Mouse (Mus musculus): Measurements from ENCODE around the gene Slc30a2. TPM values are rescaled to one million over a fixed set of nuclear protein-coding genes. Genes with fewer than 3 reads are reported as not detected.

Slc30a2 gene
- 25.2 and 83.4 TPM in 2 replicates for polyA plus RNA-seq (2012; rRNA removed; ENCODE audit: low replicate concordance)

DNA sequence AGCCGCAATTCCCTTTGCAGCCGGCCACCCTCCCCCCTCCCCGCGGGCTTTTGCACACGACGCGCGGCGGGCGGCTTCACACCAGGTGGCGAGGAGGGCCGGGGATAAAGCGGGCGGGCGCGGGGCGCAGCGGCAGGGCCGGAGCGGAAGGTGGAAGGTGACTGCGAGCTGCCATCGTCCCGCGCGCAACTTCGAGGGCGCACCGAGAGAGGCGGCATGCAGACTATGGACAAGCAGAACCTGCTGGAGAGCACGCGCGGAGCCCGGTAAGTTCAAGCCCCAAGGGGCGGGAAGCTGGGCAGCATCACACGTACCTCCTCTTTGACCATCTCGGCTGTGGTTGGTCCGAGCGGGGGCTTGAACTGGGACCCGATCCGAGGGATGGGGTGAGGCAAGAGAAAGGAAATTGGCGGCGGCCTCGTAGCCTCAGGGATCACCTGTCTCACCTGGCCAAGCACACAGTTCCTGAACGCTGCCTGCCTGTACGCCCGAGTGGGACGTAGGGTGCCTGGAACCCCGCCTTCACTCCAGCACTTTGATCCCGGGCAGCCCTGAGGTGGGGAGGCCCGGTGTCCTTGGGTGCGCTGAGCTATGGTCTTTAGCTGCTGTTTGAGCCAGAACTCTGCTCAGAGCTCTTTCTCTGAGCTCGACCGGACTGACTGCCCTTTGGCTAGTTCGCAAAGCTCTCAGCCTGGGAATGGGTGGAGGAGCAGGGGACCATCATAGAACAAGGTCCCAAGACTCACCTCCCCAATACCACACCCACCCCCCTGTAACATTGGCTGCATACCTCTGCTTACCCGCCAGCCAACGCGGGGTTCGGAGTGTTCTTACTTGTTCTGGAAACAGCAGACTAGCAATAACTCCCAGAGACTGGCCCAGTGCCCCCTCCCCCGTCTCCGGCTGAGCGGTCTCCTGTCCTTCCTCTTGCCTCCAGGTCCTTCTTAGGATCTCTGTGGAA lies at the start of gene Slc30a2:
TSS of gene Slc30a2 (plus strand) at position 111 of the 961 bp plus-strand sequence.

DNA sequence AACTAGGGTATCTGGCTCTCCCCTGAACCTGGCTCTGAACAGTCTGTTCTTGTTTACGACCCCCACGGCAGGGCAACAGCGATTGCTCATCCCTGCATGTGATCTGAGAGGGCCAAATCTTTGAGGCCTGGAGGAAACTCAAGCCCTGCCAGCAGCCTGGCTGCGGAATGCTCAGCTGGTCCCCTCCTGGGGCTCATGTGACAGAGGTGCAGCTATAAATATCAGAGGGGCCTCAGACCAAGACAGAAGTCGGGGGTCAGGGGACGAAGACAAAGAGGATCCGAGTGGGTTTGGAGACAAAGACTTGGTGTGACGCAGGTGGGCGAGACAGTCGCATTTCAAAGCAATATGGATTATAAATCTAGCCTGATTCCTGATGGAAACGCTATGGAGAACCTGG lies 28.1 kb upstream of the Slc30a2 start, which contains the start of gene Trim63:
TSS of gene Trim63 (plus strand) at position 245 of the 400 bp plus-strand sequence.

DNA sequence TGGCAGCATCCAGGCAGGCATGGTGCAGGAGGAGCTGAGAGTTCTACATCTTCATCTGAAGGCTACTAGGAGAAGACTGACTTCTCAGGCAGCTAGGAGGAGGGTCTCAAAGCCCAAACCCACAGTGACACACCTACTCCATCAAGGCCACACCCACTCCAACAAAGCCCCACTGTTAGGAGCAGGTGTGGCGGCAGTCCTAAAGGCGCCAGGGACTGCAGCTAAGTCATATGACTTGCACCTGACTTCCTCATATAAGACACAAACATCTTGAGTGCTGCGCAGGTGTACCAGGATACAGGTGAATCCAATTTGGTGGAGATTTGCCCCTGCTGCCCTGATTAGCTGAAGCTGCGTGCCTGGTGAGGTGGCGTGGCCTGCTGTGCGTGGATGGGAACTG lies 40.8 kb downstream of the Slc30a2 start, which contains the start of gene Extl1:
TSS of gene Extl1 (minus strand) at position 101 of the 400 bp plus-strand sequence.

DNA sequence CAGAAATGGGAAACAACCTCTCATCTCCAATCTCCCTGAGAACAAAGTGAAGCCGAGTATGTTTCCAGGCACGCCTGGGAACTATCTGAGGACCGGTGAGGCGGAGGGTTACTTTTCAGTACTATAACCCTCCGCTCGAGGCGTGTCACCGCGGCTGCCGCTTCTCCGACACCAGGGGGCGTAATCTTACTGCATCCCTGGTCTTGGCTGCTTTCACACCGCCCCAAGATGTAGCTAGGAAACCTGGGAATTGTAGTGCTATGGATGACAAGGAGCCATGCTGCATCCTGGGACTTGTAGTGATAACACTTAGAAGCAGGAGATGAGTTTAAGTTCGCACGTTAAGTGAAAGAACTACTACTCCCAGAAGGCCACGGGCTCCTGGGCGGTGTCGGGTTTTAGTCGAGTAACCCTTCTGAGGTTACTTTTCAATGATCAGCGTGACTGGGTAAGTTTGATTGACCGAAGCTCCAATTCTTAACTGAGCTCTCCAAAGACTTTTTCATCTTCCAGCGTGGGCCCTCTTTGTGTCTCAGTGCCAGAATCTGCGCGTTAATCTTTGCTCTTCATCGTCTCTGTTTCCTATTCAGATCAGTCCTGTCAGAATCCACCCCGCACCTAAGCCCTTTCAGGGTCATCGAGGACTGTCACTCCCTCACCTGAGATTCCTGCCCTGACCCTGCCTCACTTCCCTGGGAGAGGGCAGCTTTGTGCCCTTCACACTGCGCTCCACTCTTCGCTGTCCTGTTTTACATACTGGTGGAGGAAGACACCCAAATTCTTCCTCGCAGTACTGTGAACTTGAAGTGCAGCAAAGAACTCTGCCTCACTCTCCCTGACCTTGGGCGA lies 53.2 kb downstream of the Slc30a2 start, which contains the start of gene Pafah2:
TSS of gene Pafah2 (plus strand) at position 344 of the 849 bp plus-strand sequence.

Other genes with a start within 250 kb of the Slc30a2 start
- 25.1 and 27.9 TPM in 2 replicates for gene Cd52, start 248.1 kb upstream of the Slc30a2 start, polyA plus RNA-seq (2012; rRNA removed; ENCODE audit: low replicate concordance)
- 3.1 and 8.2 TPM in 2 replicates for gene Ubxn11, start 240.6 kb upstream of the Slc30a2 start, polyA plus RNA-seq (2012; rRNA removed; ENCODE audit: low replicate concordance)
- gene Sh3bgrl3, start 214.4 kb upstream of the Slc30a2 start, polyA plus RNA-seq (2012; rRNA removed; ENCODE audit: low replicate concordance): 516 and 587 TPM in 2 replicates
- gene Cep85, start 156.1 kb upstream of the Slc30a2 start, polyA plus RNA-seq (2012; rRNA removed; ENCODE audit: low replicate concordance): 16.8 and 19.5 TPM in 2 replicates
- not detected in 2 replicates for gene Gm7534, start 140.2 kb upstream of the Slc30a2 start, polyA plus RNA-seq (2012; rRNA removed; ENCODE audit: low replicate concordance)
- 0.39 and 0.69 TPM in 2 replicates for gene Catsper4, start 115.8 kb upstream of the Slc30a2 start, polyA plus RNA-seq (2012; rRNA removed; ENCODE audit: low replicate concordance)
- gene Cnksr1, start 104.8 kb upstream of the Slc30a2 start, polyA plus RNA-seq (2012; rRNA removed; ENCODE audit: low replicate concordance): 19.5 and 29.0 TPM in 2 replicates
- gene E130218I03Rik, start 99.5 kb upstream of the Slc30a2 start, polyA plus RNA-seq (2012; rRNA removed; ENCODE audit: low replicate concordance): not detected in 2 replicates
- gene Zfp593, start 97.6 kb upstream of the Slc30a2 start, polyA plus RNA-seq (2012; rRNA removed; ENCODE audit: low replicate concordance): 7.0 TPM in 2 replicates
- not detected in 2 replicates for gene Gm30191, start 96.2 kb upstream of the Slc30a2 start, polyA plus RNA-seq (2012; rRNA removed; ENCODE audit: low replicate concordance)
- gene Grrp1, start 89.1 kb upstream of the Slc30a2 start, polyA plus RNA-seq (2012; rRNA removed; ENCODE audit: low replicate concordance): 10.0 and 24.9 TPM in 2 replicates
- 1.0 and 1.3 TPM in 2 replicates for gene Pdik1l, start 55.3 kb upstream of the Slc30a2 start, polyA plus RNA-seq (2012; rRNA removed; ENCODE audit: low replicate concordance)
- 0.14 and 0.34 TPM in 2 replicates for gene Trim63, start 28.1 kb upstream of the Slc30a2 start, polyA plus RNA-seq (2012; rRNA removed; ENCODE audit: low replicate concordance)
- gene Extl1, start 40.7 kb downstream of the Slc30a2 start, polyA plus RNA-seq (2012; rRNA removed; ENCODE audit: low replicate concordance): 0.88 and 2.1 TPM in 2 replicates
- 30.2 and 36.9 TPM in 2 replicates for gene Pafah2, start 53.1 kb downstream of the Slc30a2 start, polyA plus RNA-seq (2012; rRNA removed; ENCODE audit: low replicate concordance)
- 7.6 and 10.1 TPM in 2 replicates for gene Stmn1, start 125.1 kb downstream of the Slc30a2 start, polyA plus RNA-seq (2012; rRNA removed; ENCODE audit: low replicate concordance)
- gene Paqr7, start 153.5 kb downstream of the Slc30a2 start, polyA plus RNA-seq (2012; rRNA removed; ENCODE audit: low replicate concordance): 63.7 and 135 TPM in 2 replicates
- gene Aunip, start 167.8 kb downstream of the Slc30a2 start, polyA plus RNA-seq (2012; rRNA removed; ENCODE audit: low replicate concordance): 0.28 and 0.47 TPM in 2 replicates
- gene Mtfr1l, start 192.2 kb downstream of the Slc30a2 start, polyA plus RNA-seq (2012; rRNA removed; ENCODE audit: low replicate concordance): 40.9 and 41.6 TPM in 2 replicates
- 4.5 and 6.4 TPM in 2 replicates for gene Selenon, start 209.0 kb downstream of the Slc30a2 start, polyA plus RNA-seq (2012; rRNA removed; ENCODE audit: low replicate concordance)